Mouse (Mus musculus) left cerebral cortex, postnatal 4 days (tissue): ENCODE data around the gene Elof1. TPM values are rescaled to one million over a fixed set of nuclear protein-coding genes. Genes with fewer than 3 reads are reported as not detected.

Experiments used
- microRNA-seq: library from miRNA; unstranded; fragments of <30 nt; microRNA quantifications from one replicate; pipeline ENCODE4 v1.2.0, GENCODE M21; 2022
- total RNA-seq, 2 experiments: library from RNA; stranded (reverse); gene quantifications; 2 replicates each; pipeline ENCODE4 v1.2.3; 2021

The Elof1 gene
- total RNA-seq, 2 experiments from 2014 or later, result 65.7 to 66.6 TPM

Small RNA genes within 50 kb of the gene (microRNA-seq; reads per million reads assigned to microRNA genes)
- gene Mir7084, result 1.2 reads per million

Other genes starting within 250 kb of the Elof1 start
- gene Rab3d, start 199.0 kb downstream of the Elof1 start, total RNA-seq, result 10 to 100 TPM; 31.1 to 41.1 TPM
- gene Ccdc159, start 189.7 kb downstream of the Elof1 start, total RNA-seq, result 10 to 100 TPM; 18.5 to 20.8 TPM
- gene Tmem205, start 189.6 kb downstream of the Elof1 start, total RNA-seq, result 10 to 100 TPM; 28.1 to 31.6 TPM
- gene Plppr2, start 180.1 kb downstream of the Elof1 start, total RNA-seq, result 100 to 1,000 TPM; 199 to 225 TPM
- gene Swsap1, start 161.4 kb downstream of the Elof1 start, total RNA-seq, result 10 to 100 TPM; 11.8 to 12.6 TPM
- gene Epor, start 153.7 kb downstream of the Elof1 start, total RNA-seq, result 1 to 10 TPM; 1.9 to 2.4 TPM
- 1 to 10 TPM in 1 of 2 experiments, under 1 TPM in 1; 0.90 to 1.4 TPM for gene Rgl3, start 127.7 kb downstream of the Elof1 start, total RNA-seq
- 1 to 10 TPM; 6.2 to 6.9 TPM for gene Ccdc151, start 114.5 kb downstream of the Elof1 start, total RNA-seq
- gene Prkcsh, start 114.4 kb downstream of the Elof1 start, total RNA-seq, result 10 to 100 TPM; 89.6 to 95.2 TPM
- gene Elavl3, start 65.1 kb downstream of the Elof1 start, total RNA-seq, result 100 to 1,000 TPM; 365 to 366 TPM
- not detected for gene Gm49318, start 45.9 kb downstream of the Elof1 start, total RNA-seq
- 10 to 100 TPM; 28.6 to 30.1 TPM for gene Zfp653, start 45.8 kb downstream of the Elof1 start, total RNA-seq
- 10 to 100 TPM; 43.2 to 44.6 TPM for gene Ecsit, start 31.7 kb downstream of the Elof1 start, total RNA-seq
- gene Cnn1, start 18.0 kb downstream of the Elof1 start, total RNA-seq, result under 1 TPM in 1 of 2 experiments, not detected in 1; 0.44 TPM
- under 1 TPM; 0.26 to 0.38 TPM for gene Acp5, start 18.5 kb upstream of the Elof1 start, total RNA-seq
- 10 to 100 TPM; 37.4 to 38.1 TPM for gene Pigyl, start 39.7 kb upstream of the Elof1 start, total RNA-seq
- under 1 TPM; 0.78 to 0.83 TPM for gene Zfp872, start 70.9 kb upstream of the Elof1 start, total RNA-seq
- gene Zfp809, start 108.5 kb upstream of the Elof1 start, total RNA-seq, result 10 to 100 TPM; 12.8 to 13.7 TPM
- gene Zfp599, start 142.7 kb upstream of the Elof1 start, total RNA-seq, result 1 to 10 TPM; 5.0 to 6.2 TPM
- gene Zfp810, start 190.5 kb upstream of the Elof1 start, total RNA-seq, result 10 to 100 TPM; 24.3 to 24.6 TPM